17 mouse cellular contexts compared by ENCODE assay signal in genomic region chr10:62033748-62034147, GRCm38 (mm10). TPM values are rescaled to one million over a fixed set of nuclear protein-coding genes. Genes with fewer than 3 reads are reported as not detected.
DNase-seq lines count a peak whose midpoint lies in the region; ATAC-seq and TF ChIP-seq lines count a peak whose summit lies in the region.
"Had no signal": no experiment of that assay in that cellular context is flagged by ENCODE, and none has a peak within 500 bp of the region (broad histone marks: within the 10 kb centered on the region; RNA-seq: fewer than 3 reads in every experiment).

No protein-coding gene starts in this region.

- H3K27ac ChIP-seq in kidney, embryonic 16.5 days (ENCODE audit: low read length) = peak overlapping the region; percentile 43
- H3K27ac ChIP-seq in embryonic facial prominence, embryonic 10.5 days (replicated peaks) = 0 out of 2 replicates have a peak overlapping the region, but pooled peaks have one; percentile 16
- no peak overlapping the region for H3K27ac ChIP-seq in heart, embryonic 14.5 days (replicated peaks in 1 of 2; ENCODE audit: control insufficient read depth in 1 of 2, insufficient read depth in 1 of 2, low read depth in 2 of 2, low read length in 2 of 2)
- no peak overlapping the region for H3K27ac ChIP-seq in small intestine, adult 2 months (ENCODE audit: insufficient read depth, low read depth, low read length)
- H3K27ac ChIP-seq: embryonic facial prominence, embryonic 13.5 days; limb, embryonic 12.5 days had no signal

- TF ChIP-seq CTCF in small intestine, adult 2 months (IDR thresholded peaks at IDR 0.05; ENCODE audit: extremely low read depth, insufficient read length, insufficient replicate concordance, low read depth, low read length) = no peak

- H3K27me3 ChIP-seq in kidney, embryonic 16.5 days (ENCODE audit: insufficient read depth, low read length) = no peaks in the 10 kb centered on the region
- no peaks in the 10 kb centered on the region for H3K27me3 ChIP-seq in embryonic facial prominence, embryonic 10.5 days (replicated peaks; ENCODE audit: low read depth, poor library complexity, severe bottlenecking)
- no peaks in the 10 kb centered on the region for H3K27me3 ChIP-seq in heart, embryonic 14.5 days (ENCODE audit: control insufficient read depth, insufficient read depth, low read length)
- H3K27me3 ChIP-seq in small intestine, adult 2 months (ENCODE audit: control insufficient read depth, insufficient read depth, low read length) = no peaks in the 10 kb centered on the region
- H3K27me3 ChIP-seq: embryonic facial prominence, embryonic 13.5 days; limb, embryonic 12.5 days had no signal

- H3K4me1 ChIP-seq in kidney, embryonic 16.5 days (ENCODE audit: insufficient read depth, low read length) = peaks cover 3% of the 10 kb centered on the region; the same call in 1 of the 2 replicates
- H3K4me1 ChIP-seq in embryonic facial prominence, embryonic 10.5 days = peaks cover 9% of the 10 kb centered on the region
- peaks cover 0 to 5% of the 10 kb centered on the region in 2 experiments; a peak in 1 of 4 replicates for H3K4me1 ChIP-seq in heart, embryonic 14.5 days (ENCODE audit: control insufficient read depth in 2 of 2, insufficient read depth in 2 of 2, low read length in 2 of 2)
- H3K4me1 ChIP-seq in small intestine, adult 2 months (ENCODE audit: control insufficient read depth, insufficient read depth, insufficient read length, low read length) = no peaks in the 10 kb centered on the region
- H3K4me1 ChIP-seq: embryonic facial prominence, embryonic 13.5 days; limb, embryonic 12.5 days had no signal

- no peak for DNase-seq in kidney, postnatal 10 days
- DNase-seq in embryonic facial prominence, embryonic 10.5 days (ENCODE audit: low spot score) = no peak
- no peak for DNase-seq in frontal cortex, postnatal 36 days (ENCODE audit: low spot score in 2 of 2)
- no peak for DNase-seq in layer of hippocampus, postnatal 25 days (ENCODE audit: extremely low spot score in 1 of 2, low spot score in 1 of 2)
- no peak for DNase-seq in lung, postnatal 4 days
- DNase-seq: adrenal gland, postnatal 25 days; gastrocnemius, postnatal 10 days; kidney, postnatal 4 days; layer of hippocampus, postnatal 36 days; lung, postnatal 14 days had no signal

- no peak overlapping the region for H3K4me3 ChIP-seq in kidney, embryonic 16.5 days (ENCODE audit: low read length)
- no peak overlapping the region for H3K4me3 ChIP-seq in embryonic facial prominence, embryonic 10.5 days
- H3K4me3 ChIP-seq in heart, embryonic 14.5 days (ENCODE audit: control insufficient read depth in 1 of 2, insufficient read depth in 1 of 2, low read depth in 1 of 2, low read length in 2 of 2) = no peak overlapping the region
- no peak overlapping the region for H3K4me3 ChIP-seq in small intestine, adult 2 months (ENCODE audit: low read depth, low read length)
- H3K4me3 ChIP-seq: embryonic facial prominence, embryonic 13.5 days; limb, embryonic 12.5 days had no signal

- 59% methylated on average over 5 of the region's 5 CpGs for WGBS in kidney, embryonic 16.5 days
- 80% methylated on average over 5 of the region's 5 CpGs for WGBS in embryonic facial prominence, embryonic 10.5 days
- 60% methylated on average over 5 of the region's 5 CpGs for WGBS in heart, embryonic 14.5 days
- 78% methylated on average over 5 of the region's 5 CpGs for WGBS in small intestine, adult 2 months

- H3K4me2 ChIP-seq in kidney, embryonic 16.5 days (replicated peaks; ENCODE audit: low read depth, low read length) = no peak overlapping the region
- no peak overlapping the region for H3K4me2 ChIP-seq in heart, embryonic 14.5 days (ENCODE audit: low read length)
- H3K4me2 ChIP-seq: embryonic facial prominence, embryonic 13.5 days; limb, embryonic 12.5 days had no signal

- H3K9ac ChIP-seq in kidney, embryonic 16.5 days (replicated peaks; ENCODE audit: low read length) = no peak overlapping the region
- no peak overlapping the region for H3K9ac ChIP-seq in heart, embryonic 14.5 days (ENCODE audit: low read length)
- H3K9ac ChIP-seq: embryonic facial prominence, embryonic 13.5 days; limb, embryonic 12.5 days had no signal

- ATAC-seq in kidney, embryonic 16.5 days (ENCODE audit: low FRiP score, low TSS enrichment) = 0 out of 2 replicates have a peak, but pooled peaks have one; percentile 6
- peak; percentile 43; the same call in 1 of the 2 replicates for ATAC-seq in heart, embryonic 14.5 days (ENCODE audit: insufficient number of reproducible peaks, insufficient read depth, low FRiP score, low read depth)

- H3K9me3 ChIP-seq in kidney, embryonic 16.5 days (ENCODE audit: low read length) = 0 out of 2 replicates have a peak, but pooled peaks cover 4% of the 10 kb centered on the region
- H3K9me3 ChIP-seq in embryonic facial prominence, embryonic 10.5 days = no peaks in the 10 kb centered on the region
- no peaks in the 10 kb centered on the region for H3K9me3 ChIP-seq in heart, embryonic 14.5 days (ENCODE audit: control insufficient read depth, low read length)
- H3K9me3 ChIP-seq: embryonic facial prominence, embryonic 13.5 days; G1E; limb, embryonic 12.5 days had no signal

- 0 out of 2 replicates have a peak, but pooled peaks have one; percentile 21 for TF ChIP-seq POLR2A in small intestine, adult 2 months (IDR thresholded peaks at IDR 0.05; ENCODE audit: low read depth, low read length)

- H3K36me3 ChIP-seq in kidney, embryonic 16.5 days (ENCODE audit: insufficient read depth, low read length) = no peaks in the 10 kb centered on the region
- no peaks in the 10 kb centered on the region for H3K36me3 ChIP-seq in embryonic facial prominence, embryonic 10.5 days (replicated peaks)
- no peaks in the 10 kb centered on the region for H3K36me3 ChIP-seq in heart, embryonic 14.5 days (ENCODE audit: control insufficient read depth, insufficient read depth, low read length)
- no peaks in the 10 kb centered on the region for H3K36me3 ChIP-seq in small intestine, adult 2 months (ENCODE audit: control insufficient read depth, insufficient read depth, low read length)
- H3K36me3 ChIP-seq: embryonic facial prominence, embryonic 13.5 days; G1E; limb, embryonic 12.5 days had no signal

RNA-seq across cellular contexts. Expression of gene Col13a1, which starts 54.8 kb away (rescaled TPM):
- 6.7 and 6.8 TPM in 2 replicates for polyA plus RNA-seq in kidney, embryonic 16.5 days (2015; fragmentation: Nextera tagmentation; extraction: Ambion mirVana)
- polyA plus RNA-seq in embryonic facial prominence, embryonic 10.5 days (2016; fragmentation: Nextera tagmentation; extraction: Ambion mirVana) = 6.0 and 6.1 TPM in 2 replicates
- 6.3 and 9.5 TPM in 2 replicates for polyA plus RNA-seq in heart, embryonic 14.5 days (2014; fragmentation: Nextera tagmentation; extraction: Ambion mirVana)
- 1.0 and 2.1 TPM in 2 replicates for polyA plus RNA-seq in small intestine, adult 2 months (2012; rRNA removed)
- 1 to 10 TPM in 1 of 2 experiments, under 1 TPM in 1; 0.77 to 1.3 TPM for total RNA-seq in layer of hippocampus, postnatal 25 days (2021)
- total RNA-seq: neutrophil, adult 5-6 weeks had no signal
- polyA plus RNA-seq: G1E had no signal

Comparison
In these comparisons a context has a peak if more than half of its experiments do, and no peak if none do; other contexts are left out.
1. H3K27ac ChIP-seq: peak in kidney, embryonic 16.5 days (single experiment) and embryonic facial prominence, embryonic 10.5 days (single experiment); none in heart, embryonic 14.5 days (0 of 2) and small intestine, adult 2 months (single experiment).